Mouse (Mus musculus): ENCODE measurements around the gene Slc38a10.

DNA sequence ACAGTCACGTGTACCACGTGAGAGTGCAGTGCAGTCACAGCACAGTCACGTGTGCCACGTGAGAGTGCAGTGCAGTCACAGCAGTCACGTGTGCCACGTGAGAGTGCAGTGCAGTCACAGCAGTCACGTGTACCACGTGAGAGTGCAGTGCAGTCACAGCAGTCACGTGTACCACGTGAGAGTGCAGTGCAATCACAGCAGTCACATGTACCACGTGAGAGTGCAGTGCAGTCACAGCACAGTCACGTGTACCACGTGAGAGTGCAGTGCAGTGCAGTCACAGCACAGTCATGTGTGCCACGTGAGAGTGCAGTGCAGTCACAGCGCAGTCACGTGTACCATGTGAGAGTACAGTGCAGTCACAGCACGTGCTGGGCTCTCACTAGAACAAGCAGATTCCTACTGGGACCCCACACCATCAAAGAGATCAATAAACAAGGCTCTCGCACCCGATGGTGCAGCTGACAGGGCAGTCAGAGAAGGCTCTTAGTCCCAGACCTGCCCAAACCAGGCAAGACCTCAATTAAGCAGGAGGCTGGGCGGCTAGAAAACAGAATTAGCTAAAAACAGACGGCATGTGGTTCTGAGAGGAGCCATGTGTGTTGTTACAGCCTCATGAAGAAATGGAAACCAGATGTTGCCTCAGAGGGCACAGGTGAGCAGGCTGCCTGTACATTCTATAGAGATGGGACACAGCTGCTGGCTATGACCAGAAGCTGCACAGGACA, 36.5 kb downstream of the Slc38a10 start:
- TF ChIP-seq CTCF (IDR thresholded peaks at IDR 0.05; ENCODE audit: borderline replicate concordance, extremely low read depth, insufficient read depth, insufficient read length), result no peak
- no peak for TF ChIP-seq POLR2A (IDR thresholded peaks at IDR 0.05; ENCODE audit: borderline replicate concordance, extremely low read depth, insufficient read depth, insufficient read length, poor library complexity, severe bottlenecking)
